Mouse (Mus musculus) CD4-positive naive resting alpha-beta T cell, adult 57 days (primary cell): ENCODE results near the gene BC024063. TPM values are rescaled to one million over a fixed set of nuclear protein-coding genes. Genes with fewer than 3 reads are reported as not detected.

Experiments
- total RNA-seq: library from RNA; stranded (reverse); gene quantifications from one replicate; pipeline ENCODE4 v1.2.4, GENCODE M21; 2023

BC024063 gene
- total RNA-seq, result 5.5 TPM

GRCm38 (mm10) chr10:82082728-82083621 lies at the start of gene BC024063:
BC024063 (plus strand) TSS chr10:82083353.

DNA sequence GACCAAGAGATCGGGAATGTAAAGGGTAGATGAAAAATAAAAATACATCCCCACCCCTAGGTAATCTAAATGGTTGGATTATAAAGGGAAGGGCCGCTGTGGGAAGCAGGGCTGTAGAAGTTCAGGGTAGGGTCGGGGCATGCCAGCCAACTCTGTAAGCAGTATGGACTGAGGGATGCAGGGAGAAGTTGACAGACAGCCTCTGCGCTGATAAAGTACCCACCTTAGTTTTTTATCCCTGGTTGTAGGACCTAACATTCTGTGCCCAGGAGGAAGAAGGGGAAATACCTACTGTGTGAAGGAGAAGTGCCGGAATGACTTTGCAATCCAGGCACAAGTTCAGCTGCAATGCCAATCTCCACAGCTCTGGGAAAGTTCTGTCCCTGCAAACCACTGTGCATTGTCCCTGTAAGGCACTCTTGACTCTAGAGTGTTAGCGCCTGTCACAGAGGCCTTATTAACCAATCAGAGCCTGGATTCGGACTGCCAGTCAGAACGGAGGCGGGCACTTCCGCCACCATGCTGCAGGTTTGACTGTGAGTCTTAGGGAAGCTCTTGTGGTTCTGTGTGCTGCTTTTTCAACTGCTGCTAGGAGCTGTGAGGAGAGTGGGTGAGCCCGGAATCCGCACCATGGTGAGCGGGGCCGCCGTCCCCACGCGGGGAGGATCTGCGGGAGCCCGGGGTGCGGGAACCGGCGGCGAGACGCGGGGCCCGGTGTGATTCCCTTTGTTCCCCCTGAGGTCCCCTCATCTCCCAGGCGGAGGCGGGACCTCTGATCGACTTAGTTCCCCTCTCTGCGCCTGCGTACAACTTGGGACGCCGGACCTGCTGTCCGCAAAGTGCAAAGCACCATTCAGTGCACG lies 35.3 kb upstream of the BC024063 start, which contains the start of gene Zfp873:
Gene Zfp873, plus strand, starts transcription at position 527 of the 863 bp plus-strand sequence.

GRCm38 (mm10) chr10:82127850-82128401 lies 44.8 kb downstream of the BC024063 start, which contains the start of gene AU041133:
AU041133 (plus strand) TSS chr10:82128013.

Other genes starting within 250 kb of the BC024063 start
- gene Gm32687, start 219.4 kb upstream of the BC024063 start, total RNA-seq, result 3.8 TPM
- 0.38 TPM for gene Zfp781, start 152.9 kb upstream of the BC024063 start, total RNA-seq
- 5.8 TPM for gene Zfp873, start 35.2 kb upstream of the BC024063 start, total RNA-seq
- gene AU041133, start 44.7 kb downstream of the BC024063 start, total RNA-seq, result 5.0 TPM
- 6.3 TPM for gene Zfp938, start 157.9 kb downstream of the BC024063 start, total RNA-seq
- gene 4932415D10Rik, start 233.2 kb downstream of the BC024063 start, total RNA-seq, result not detected